Mouse (Mus musculus): ENCODE measurements at regions not wholly inside any gene's neighbourhood (a gene's known extent, or its start where the extent isn't known, plus 50 kb on each side); places are given as distances from the start of the nearest gene placed in this dataset.

GRCm38 (mm10) chr3:21961746-21962145, 114.7 kb upstream of the Tbl1xr1 start:
- ATAC-seq (ENCODE audit: extremely low read depth, insufficient number of reproducible peaks, low FRiP score, poor library complexity, severe bottlenecking): 0 out of 2 replicates have a peak, but pooled peaks have one; percentile 17

GRCm38 (mm10) chr3:21962360-21962782, 114.1 kb upstream of the Tbl1xr1 start:
- peak; percentile 33; the same call in 1 of the 2 replicates for ATAC-seq (ENCODE audit: extremely low read depth, insufficient number of reproducible peaks, low FRiP score, poor library complexity, severe bottlenecking)

- no peak for ATAC-seq (ENCODE audit: extremely low read depth, insufficient number of reproducible peaks, low FRiP score, poor library complexity, severe bottlenecking)
These were observed 113.3 kb upstream of the Tbl1xr1 start for GRCm38 (mm10) chr3:21962921-21963732.

GRCm38 (mm10) chr3:21963733-21964351, 112.6 kb upstream of the Tbl1xr1 start:
- no peak for ATAC-seq (ENCODE audit: extremely low read depth, insufficient number of reproducible peaks, low FRiP score, poor library complexity, severe bottlenecking)

- no peak for ATAC-seq (ENCODE audit: extremely low read depth, insufficient number of reproducible peaks, low FRiP score, poor library complexity, severe bottlenecking)
These were observed 112.0 kb upstream of the Tbl1xr1 start for GRCm38 (mm10) chr3:21964438-21964837.

GRCm38 (mm10) chr3:21965556-21965955, 110.9 kb upstream of the Tbl1xr1 start:
- no peak for ATAC-seq (ENCODE audit: extremely low read depth, insufficient number of reproducible peaks, low FRiP score, poor library complexity, severe bottlenecking)

- no peak for ATAC-seq (ENCODE audit: extremely low read depth, insufficient number of reproducible peaks, low FRiP score, poor library complexity, severe bottlenecking)
These were observed 104.7 kb upstream of the Tbl1xr1 start for GRCm38 (mm10) chr3:21971731-21972130.

- no peak for ATAC-seq (ENCODE audit: extremely low read depth, insufficient number of reproducible peaks, low FRiP score, poor library complexity, severe bottlenecking)
These were observed 103.3 kb upstream of the Tbl1xr1 start for GRCm38 (mm10) chr3:21973153-21973552.

GRCm38 (mm10) chr3:21973681-21974080, 102.8 kb upstream of the Tbl1xr1 start:
- ATAC-seq (ENCODE audit: extremely low read depth, insufficient number of reproducible peaks, low FRiP score, poor library complexity, severe bottlenecking): no peak

- no peak for ATAC-seq (ENCODE audit: extremely low read depth, insufficient number of reproducible peaks, low FRiP score, poor library complexity, severe bottlenecking)
These were observed 101.7 kb upstream of the Tbl1xr1 start for GRCm38 (mm10) chr3:21974766-21975165.

- no peak for ATAC-seq (ENCODE audit: extremely low read depth, insufficient number of reproducible peaks, low FRiP score, poor library complexity, severe bottlenecking)
These were observed 98.7 kb upstream of the Tbl1xr1 start for GRCm38 (mm10) chr3:21977775-21978174.

- peak; percentile 57; the same call in 1 of the 2 replicates for ATAC-seq (ENCODE audit: extremely low read depth, insufficient number of reproducible peaks, low FRiP score, poor library complexity, severe bottlenecking)
These were observed 93.5 kb upstream of the Tbl1xr1 start for GRCm38 (mm10) chr3:21982991-21983390.

GRCm38 (mm10) chr3:21983993-21984725, 92.3 kb upstream of the Tbl1xr1 start:
- no peak for ATAC-seq (ENCODE audit: extremely low read depth, insufficient number of reproducible peaks, low FRiP score, poor library complexity, severe bottlenecking)

GRCm38 (mm10) chr3:21984807-21985206, 91.6 kb upstream of the Tbl1xr1 start:
- no peak for ATAC-seq (ENCODE audit: extremely low read depth, insufficient number of reproducible peaks, low FRiP score, poor library complexity, severe bottlenecking)

- ATAC-seq (ENCODE audit: extremely low read depth, insufficient number of reproducible peaks, low FRiP score, poor library complexity, severe bottlenecking): no peak
These were observed 90.1 kb upstream of the Tbl1xr1 start for GRCm38 (mm10) chr3:21986164-21986892.

- ATAC-seq (ENCODE audit: extremely low read depth, insufficient number of reproducible peaks, low FRiP score, poor library complexity, severe bottlenecking): no peak
These were observed 89.6 kb upstream of the Tbl1xr1 start for GRCm38 (mm10) chr3:21986893-21987250.

GRCm38 (mm10) chr3:21987455-21988009, 88.9 kb upstream of the Tbl1xr1 start:
- ATAC-seq (ENCODE audit: extremely low read depth, insufficient number of reproducible peaks, low FRiP score, poor library complexity, severe bottlenecking): peak; percentile 69

- peak; percentile 56 for ATAC-seq (ENCODE audit: extremely low read depth, insufficient number of reproducible peaks, low FRiP score, poor library complexity, severe bottlenecking)
These were observed 88.4 kb upstream of the Tbl1xr1 start for GRCm38 (mm10) chr3:21988010-21988531.

- ATAC-seq (ENCODE audit: extremely low read depth, insufficient number of reproducible peaks, low FRiP score, poor library complexity, severe bottlenecking): no peak
These were observed 85.9 kb upstream of the Tbl1xr1 start for GRCm38 (mm10) chr3:21990526-21990925.

Data from neutrophil, adult 5-6 weeks (primary cell).